Mouse (Mus musculus) heart, adult 11 months (tissue): Measurements from ENCODE around the gene Gm21962.
"Not testable (repeated sequence)": the region's sequence is repeated elsewhere in the genome, so short reads cannot be mapped to it uniquely, and the experiment has no call there.

ENCODE experiments used
- DNase-seq: peaks from one replicate; pipeline ENCODE4 v3.0.0; 2022

Gene Gm21962

DNA sequence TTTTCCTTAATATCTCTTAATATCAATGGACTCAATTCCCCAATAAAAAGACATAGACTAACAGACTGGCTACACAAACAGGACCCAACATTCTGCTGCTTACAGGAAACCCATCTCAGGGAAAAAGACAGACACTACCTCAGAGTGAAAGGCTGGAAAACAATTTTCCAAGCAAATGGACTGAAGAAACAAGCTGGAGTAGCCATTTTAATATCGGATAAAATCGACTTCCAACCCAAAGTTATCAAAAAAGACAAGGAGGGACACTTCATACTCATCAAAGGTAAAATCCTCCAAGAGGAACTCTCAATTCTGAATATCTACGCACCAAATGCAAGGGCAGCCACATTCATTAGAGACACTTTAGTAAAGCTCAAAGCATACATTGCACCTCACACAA, at the start of gene Gm21962:
Gm21962 (plus strand) TSS at position 301 of the 400 bp plus-strand sequence.
- DNase-seq, result not testable (repeated sequence)

DNA sequence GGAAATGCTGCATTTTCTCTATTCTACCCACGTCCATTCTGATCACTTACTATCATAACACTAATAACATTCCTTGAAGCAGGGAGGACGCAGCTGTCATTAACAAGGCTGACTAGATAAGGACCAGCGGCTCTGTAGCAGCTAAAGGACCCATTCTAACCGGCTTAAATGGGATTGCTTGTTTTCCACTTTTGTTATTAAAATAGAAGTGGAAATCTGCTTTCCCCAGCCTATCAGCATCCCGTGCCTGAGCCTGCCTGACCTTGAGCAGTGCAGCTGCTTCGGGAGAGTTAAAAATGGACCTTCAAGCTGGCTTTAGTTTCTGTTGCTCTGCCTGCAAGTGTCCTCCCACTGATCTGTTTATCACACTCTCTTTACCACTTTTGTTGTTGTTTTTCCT, 49.2 kb upstream of the Gm21962 start:
- peak; percentile 92 for DNase-seq

GRCm38 (mm10) chr3:137622895-137623580, 48.3 kb upstream of the Gm21962 start:
- peak; percentile 86 for DNase-seq

DNA sequence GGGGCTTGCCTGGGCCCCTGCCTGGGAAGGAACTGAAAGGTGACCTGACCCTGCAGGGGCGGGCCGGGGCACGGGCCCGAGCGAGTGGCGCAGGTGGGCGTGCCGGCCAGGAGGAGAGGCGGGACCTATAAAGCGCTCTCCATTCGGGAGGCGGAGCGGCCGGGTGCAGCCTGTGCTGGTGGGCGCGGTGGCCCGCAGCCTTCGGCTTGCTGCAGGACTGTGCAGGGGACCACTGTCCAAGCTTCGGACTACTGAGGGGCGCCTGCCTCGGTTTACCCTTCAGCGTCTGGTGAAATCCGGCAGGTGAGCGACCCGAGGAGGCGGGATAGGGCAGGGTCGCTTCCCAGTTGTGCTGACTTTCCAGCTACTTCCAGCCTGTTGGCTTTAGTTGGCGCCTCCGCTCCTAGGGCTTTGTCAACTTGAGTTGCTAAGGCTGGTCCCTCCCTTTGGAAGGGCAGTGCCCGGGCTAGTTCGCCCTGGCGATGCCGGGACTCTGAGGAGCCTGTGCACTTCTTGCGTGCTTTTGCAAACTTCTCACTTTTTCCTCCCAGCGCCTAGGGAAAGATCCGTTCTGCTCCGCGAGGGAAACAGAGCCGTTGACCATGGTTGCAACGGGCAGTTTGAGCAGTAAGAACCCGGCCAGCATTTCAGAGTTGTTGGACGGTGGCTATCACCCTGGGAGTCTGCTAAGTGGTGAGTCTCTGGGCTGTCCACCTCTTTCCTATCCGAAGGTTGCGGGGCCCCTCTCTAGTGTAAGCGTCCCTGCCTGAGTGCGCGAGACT, 47.6 kb upstream of the Gm21962 start:
- DNase-seq, result peak; percentile 98

- DNase-seq, result peak; percentile 48
Measured at GRCm38 (mm10) chr3:137625054-137625453, 46.3 kb upstream of the Gm21962 start.

DNA sequence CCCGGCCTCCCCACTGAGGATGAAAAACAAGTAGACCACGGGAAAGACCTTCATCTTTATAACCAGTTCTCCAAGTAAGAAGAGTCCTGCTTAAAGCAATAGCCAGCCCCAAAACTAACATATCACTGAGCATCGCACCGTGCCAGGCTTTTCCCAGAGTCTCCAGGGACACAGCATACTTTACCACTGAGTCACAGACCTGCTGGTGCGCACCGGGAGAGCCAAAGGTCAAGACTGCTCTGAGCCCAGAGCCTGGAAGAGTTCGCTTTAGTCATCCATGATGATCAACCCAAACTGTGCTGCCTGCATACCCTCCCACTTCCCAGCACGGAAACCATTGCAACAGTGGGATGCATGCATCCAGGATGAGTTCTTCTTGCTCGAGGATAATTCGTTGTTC, 37.6 kb upstream of the Gm21962 start:
- DNase-seq, result peak; percentile 62

GRCm38 (mm10) chr3:137636571-137636970, 34.8 kb upstream of the Gm21962 start:
- DNase-seq, result no peak

DNA sequence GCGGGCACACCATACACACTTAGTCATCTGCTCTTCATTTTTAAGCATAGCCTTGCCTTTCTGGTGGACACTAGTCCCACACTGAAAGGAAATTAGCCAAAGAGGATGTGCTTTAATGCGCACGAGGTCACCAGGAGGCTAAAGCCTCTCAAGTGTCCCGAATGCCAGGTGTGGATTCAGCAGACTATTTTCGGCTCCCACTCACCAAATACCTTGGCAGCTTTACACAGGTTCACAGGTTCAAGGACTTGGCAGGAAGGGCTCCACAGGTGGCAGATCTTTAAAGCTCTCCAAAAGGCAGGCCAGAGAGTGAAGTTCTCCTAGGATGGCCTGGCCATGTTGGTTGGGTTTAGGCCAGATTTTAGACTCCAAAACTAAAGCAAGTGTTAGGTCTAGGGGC, 30.1 kb upstream of the Gm21962 start:
- DNase-seq, result peak; percentile 88

- DNase-seq, result no peak
Measured at GRCm38 (mm10) chr3:137642137-137642536, 29.2 kb upstream of the Gm21962 start.

DNA sequence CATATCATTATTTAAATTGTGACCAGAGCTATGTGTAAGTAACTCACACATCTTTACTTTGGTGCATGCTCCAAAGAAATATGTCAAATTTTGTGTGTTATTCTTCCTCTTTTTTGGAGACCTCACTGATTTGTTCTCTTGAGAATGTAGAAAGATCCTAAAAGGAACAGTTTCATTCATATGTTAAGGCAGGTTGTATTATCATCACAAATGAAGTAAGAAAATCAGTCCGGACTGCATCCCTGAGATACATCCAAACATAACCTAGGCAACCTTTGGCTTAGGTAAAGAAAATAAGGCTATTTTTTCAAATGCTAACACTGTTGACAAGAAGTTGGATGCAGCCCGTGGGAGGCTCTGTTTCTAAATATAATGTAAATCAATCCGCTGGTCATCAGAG, 28.8 kb upstream of the Gm21962 start:
- DNase-seq, result no peak

- no peak for DNase-seq
Measured at GRCm38 (mm10) chr3:137644081-137644480, 27.2 kb upstream of the Gm21962 start.

- DNase-seq, result no peak
Measured at GRCm38 (mm10) chr3:137644947-137645346, 26.4 kb upstream of the Gm21962 start.

- no peak for DNase-seq
Measured at GRCm38 (mm10) chr3:137647427-137648100, 23.8 kb upstream of the Gm21962 start.

DNA sequence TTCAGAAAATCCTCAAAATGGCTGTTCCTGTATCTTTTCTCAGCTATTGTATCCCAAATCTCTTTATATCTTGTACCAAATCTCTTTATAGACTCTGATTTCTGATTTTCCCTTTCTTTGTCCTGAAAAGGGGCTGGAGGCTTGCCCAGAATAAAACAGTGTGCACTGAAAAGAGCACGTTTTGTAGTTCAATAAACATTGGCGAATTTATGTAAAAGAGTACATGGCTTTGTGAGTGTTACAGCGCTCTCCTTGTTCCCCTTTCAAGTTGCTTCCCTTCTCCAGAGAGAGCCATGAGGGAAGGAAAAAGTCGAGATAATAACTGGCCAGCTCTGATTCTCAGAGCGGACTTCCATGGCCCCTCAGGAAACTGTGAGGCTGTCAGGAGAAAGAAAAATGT, 22.2 kb upstream of the Gm21962 start:
- DNase-seq, result no peak

- DNase-seq, result no peak
Measured at GRCm38 (mm10) chr3:137652853-137653252, 18.5 kb upstream of the Gm21962 start.

- peak; percentile 93 for DNase-seq
Measured at GRCm38 (mm10) chr3:137680923-137681322, 9.6 kb downstream of the Gm21962 start.

GRCm38 (mm10) chr3:137682911-137683806, 11.8 kb downstream of the Gm21962 start:
- DNase-seq, result no peak

- DNase-seq, result no peak
Measured at GRCm38 (mm10) chr3:137683807-137684403, 12.6 kb downstream of the Gm21962 start.

GRCm38 (mm10) chr3:137686932-137687331, 15.6 kb downstream of the Gm21962 start:
- DNase-seq, result no peak

- no peak for DNase-seq
Measured at GRCm38 (mm10) chr3:137691503-137691902, 20.2 kb downstream of the Gm21962 start.

GRCm38 (mm10) chr3:137715946-137716345, 44.6 kb downstream of the Gm21962 start:
- peak; percentile 89 for DNase-seq

DNA sequence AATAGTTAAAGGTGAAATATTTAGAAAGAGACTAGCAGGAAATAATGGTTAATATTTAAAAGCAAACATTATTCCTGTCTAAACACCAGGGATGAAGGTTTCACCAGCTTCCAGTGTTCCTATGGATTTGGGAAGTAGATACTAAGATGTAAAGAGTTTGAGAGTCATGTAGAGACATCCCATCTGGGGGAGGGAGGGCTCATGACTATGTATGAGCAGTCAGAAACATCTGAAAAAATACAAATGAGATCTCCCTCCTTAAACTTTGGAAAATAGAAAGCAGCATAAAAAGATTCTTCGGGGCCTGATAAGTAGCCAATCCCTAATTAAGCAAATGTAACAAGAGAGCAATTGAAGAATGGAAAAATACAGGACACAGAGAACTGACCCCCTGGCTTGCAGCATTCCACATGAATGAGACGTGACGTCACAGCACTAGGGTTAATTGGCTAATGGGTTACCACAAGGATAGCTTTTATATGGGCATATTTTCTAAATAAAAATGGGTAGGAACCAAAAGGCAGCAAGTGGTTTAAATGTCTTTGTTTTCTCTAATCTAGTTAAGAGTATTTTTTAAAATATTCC, 45.3 kb downstream of the Gm21962 start:
- no peak for DNase-seq
